Mouse (Mus musculus) T-helper 1 cell (primary cell): ENCODE results near the gene Fam198a.

Experiments
- in situ Hi-C: fragments of 300-600 bp; cut with MboI, MseI; formaldehyde crosslinking; loops from one replicate; pipeline ENCODE4 v1.15.1; 2025; ENCODE audit warnings: high pct_unique_total_duplicates

Fam198a gene

GRCm38 (mm10) chr9:121926634-121927405 is 24.0 kb upstream of the Fam198a start:
- in situ Hi-C loops, result no loop called here

DNA sequence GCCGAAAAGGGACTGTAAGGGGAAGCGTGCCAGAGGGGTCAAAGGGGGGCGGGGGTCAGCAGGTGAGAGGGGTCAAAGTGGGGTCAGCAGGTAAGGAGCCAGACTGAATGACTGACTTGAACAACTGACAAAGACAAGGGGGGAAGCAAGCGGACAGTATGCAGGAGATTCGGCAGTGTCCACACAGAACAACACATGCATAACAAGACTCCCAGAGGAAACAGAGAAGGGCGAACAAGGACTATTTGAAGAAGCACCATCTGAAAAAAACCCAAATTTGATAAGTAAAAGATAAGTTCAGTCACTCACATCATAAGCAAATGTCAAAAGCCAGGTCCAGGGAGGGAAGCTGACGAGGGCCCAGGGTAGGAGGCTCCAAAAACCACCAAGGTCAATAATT is 23.1 kb upstream of the Fam198a start:
- in situ Hi-C loops, result no loop called here

DNA sequence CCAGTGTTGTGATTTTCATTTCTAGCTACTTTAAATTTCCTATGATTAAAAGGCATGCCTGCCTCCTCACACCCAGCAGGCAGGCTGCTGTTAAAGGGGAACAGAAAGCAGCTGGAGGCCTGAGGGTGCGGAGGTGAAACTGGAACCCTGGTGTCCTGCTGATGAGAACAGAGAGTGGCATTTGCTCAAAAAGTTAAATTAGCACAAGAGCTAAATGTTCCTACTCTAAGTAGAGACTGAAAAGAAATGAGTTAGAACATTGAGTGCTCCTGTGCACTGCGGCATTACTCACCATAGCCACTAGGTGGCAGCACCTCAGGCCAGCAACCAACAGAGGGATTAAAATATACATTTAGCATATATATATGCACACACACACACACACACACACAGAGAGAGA is 22.3 kb upstream of the Fam198a start:
- in situ Hi-C loops, result no loop called here

DNA sequence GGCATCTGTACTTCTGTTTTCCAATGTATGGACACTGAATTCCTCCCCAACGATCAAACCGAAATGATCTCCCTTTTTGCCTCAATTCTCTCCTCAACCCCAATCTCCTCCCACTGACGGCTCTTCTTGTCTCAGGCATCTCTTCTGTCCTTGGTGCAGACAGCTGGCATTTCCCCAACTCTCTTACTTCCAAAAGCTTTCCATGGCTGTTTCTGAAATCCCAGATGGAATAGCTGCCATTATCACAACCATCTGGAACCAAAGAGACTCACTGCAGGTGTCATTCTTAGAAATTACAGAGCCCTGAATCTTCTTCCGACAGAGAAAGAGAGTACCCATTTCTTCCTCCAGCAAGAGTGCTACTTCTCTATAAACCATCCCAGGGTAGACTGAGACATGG is 15.9 kb upstream of the Fam198a start:
- in situ Hi-C loops, result no loop called here

DNA sequence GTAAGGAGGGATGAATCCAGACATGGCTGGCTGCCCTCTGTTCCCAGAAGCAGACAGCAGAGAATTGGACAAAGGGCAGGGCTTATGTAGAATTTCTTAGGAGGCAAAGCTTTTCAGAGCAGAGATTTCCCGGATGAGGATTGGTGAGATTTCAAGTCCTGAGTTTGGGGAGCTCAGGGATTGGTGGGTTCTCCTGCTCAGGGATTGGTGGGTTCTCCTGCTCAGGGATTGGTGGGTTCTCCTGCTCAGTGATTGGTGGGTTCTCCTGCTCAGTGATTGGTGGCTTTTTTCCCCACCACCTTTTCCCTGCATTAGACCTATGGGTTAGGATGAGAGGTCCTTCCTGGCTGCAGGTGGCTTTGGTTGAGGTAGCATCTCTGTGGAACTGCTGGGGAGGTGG is 13.8 kb upstream of the Fam198a start:
- in situ Hi-C loops, result no loop called here

DNA sequence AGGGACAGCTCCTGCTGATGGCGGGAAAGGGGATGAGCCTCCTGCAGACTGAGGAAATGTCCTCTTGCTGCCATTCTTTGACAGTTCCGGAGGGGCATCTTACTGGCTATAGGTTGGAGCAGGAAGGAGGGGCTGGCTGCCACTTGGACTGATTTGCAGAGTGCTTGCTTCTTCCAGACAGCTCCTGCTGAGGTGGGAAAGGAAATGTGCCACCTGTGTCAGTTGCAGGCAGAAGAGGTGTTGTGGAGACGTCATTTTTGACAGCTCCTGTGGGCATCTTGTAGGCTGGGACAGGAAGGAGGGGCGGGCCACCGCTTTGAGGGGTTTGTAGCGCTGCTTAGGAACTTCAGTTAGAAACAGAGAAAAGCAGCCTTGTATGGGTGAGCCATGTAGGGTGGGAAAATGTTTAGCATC is 13.3 kb upstream of the Fam198a start:
- in situ Hi-C loops, result no loop called here

- in situ Hi-C loops, result no loop called here
Observed at GRCm38 (mm10) chr9:121937944-121938355, 12.8 kb upstream of the Fam198a start.

DNA sequence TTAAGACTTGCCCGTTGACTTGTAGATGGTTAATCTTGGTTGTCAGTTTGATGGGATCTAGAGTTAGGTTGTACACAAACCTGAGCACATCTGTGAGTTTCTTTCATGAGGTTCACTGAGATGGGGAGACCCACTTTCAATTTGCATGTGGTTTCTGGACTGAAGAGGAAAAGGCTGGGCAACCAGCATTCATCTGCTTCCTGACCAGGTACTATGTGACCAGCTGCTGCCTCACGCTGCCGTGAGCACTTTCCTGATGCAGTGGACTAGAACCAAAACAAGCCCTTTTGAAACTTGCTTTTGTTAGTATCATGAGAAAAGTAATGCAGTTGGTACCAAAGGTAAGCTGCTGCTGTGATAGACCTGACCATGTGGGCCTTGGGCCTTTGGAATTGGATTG is 7.8 kb upstream of the Fam198a start:
- in situ Hi-C loops, result no loop called here

GRCm38 (mm10) chr9:121943628-121944027 is 7.2 kb upstream of the Fam198a start:
- in situ Hi-C loops, result no loop called here

GRCm38 (mm10) chr9:121947784-121948183 is 3.0 kb upstream of the Fam198a start:
- in situ Hi-C loops, result no loop called here

DNA sequence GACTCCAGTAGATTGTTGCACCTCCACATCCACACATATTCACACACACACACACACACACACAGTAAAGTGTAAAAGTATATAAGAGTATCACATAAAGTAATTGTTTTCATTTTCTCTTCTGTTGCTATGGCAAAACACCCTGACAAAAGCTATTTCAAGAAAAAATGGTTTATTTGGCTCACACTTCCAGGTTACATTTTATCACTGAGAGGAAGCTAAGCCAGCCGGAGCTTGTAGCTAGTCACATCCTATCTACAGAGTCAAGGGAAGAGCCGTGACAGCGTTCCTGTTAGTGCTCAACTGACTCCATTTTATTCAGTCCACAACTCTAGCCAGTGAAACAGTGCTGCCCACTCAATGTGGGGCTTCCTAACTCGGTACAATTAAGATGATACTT is 2.4 kb upstream of the Fam198a start:
- in situ Hi-C loops, result no loop called here

- in situ Hi-C loops, result no loop called here
Observed at GRCm38 (mm10) chr9:121951114-121951423, 281 bp downstream of the Fam198a start.

- in situ Hi-C loops, result no loop called here
Observed at GRCm38 (mm10) chr9:121952596-121952995, 1.8 kb downstream of the Fam198a start.

DNA sequence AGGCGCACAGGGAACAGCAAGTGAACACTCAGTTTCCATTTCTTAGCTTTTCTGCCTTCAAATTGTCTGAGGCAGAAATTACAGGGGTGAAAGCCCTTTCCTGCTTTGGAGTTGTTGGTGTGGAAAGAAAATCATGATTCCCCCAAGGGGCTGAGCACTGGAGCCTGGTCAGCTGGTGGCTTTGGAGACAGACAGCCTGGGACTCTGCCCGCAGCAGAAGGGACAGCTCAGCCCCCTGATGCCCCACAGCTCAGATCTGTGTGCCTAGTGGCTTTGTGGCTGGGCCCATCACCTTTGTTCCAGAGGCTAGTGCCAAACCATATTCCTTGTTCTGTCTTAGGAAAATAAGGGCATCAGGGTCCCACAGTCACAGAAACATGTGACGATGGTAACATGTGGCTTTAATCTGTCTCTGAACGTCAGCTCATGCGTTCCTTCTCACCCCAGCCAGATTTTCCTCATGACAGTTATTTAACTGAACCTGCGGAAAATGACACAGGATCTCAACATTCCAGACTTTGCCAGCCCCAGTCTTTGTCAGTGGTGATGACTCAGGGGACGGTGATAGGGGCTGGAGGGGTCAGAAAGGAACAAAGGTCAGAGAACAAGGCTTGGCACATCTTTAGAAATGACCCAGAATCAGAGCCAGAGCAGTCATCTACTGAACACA is 9.3 kb downstream of the Fam198a start:
- in situ Hi-C loops, result no loop called here

DNA sequence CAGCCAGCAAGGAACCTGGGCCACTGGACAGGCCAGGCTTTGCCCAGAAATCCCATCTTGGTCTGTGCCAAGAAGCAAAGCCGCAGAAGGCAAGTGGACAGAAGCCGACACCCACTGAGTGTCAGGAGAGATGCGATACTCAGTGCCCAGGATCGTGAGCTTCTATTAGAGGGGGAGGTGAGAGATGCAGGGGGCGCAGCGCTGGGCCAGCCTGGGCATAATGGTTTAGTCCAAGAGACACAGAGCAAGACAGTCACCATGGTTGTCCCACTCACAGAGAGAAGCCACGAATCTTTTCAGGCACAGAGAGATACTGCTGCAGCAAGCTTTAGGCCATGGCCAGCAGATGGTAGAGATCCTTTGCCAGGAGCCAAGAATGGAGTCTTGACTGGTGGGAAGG is 14.2 kb downstream of the Fam198a start:
- in situ Hi-C loops, result no loop called here

DNA sequence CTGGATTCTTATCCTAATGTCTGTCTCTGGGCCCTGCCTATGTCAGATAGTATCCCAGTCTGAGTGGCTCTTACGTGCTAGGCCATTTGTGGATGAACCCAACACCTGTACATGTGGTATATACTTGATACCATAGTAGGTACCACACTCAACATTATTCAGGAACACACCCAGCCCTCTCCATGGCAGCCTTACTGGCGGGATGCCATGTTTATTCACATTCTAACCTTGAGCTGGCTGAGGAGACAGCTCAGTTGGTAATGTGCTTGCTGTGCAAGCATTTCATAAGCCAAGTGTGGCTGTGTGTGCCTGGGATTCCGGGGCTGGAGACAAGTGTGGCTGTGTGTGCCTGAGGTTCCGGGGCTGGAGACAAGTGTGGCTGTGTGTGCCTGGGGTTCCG is 17.5 kb downstream of the Fam198a start:
- in situ Hi-C loops, result no loop called here

DNA sequence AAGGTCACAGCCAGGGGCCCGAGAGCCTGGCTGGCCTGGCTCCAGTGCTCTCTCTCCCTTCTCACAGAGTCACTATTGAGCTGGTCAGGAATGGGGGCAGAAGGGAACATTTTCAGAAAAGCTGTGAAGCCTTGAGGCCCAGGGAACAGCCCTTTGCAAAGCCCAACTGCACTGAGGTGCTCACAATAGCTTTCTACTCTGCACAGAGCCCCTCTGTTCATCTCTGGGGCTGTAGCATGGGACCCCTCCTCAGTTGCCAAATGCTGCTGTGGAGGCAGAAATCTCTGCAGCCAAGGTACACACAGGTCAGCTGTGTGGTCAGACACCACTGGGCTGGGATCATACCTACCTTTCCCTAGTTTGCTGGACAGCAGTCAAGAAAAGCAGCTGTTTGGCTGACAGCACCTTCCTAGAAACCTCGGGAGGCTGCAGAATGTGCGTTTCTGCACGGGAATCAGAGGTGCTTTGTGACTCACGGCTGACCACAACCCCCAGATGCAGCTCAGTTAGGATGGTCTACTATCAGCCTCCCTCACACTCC is 19.1 kb downstream of the Fam198a start:
- in situ Hi-C loops, result no loop called here

DNA sequence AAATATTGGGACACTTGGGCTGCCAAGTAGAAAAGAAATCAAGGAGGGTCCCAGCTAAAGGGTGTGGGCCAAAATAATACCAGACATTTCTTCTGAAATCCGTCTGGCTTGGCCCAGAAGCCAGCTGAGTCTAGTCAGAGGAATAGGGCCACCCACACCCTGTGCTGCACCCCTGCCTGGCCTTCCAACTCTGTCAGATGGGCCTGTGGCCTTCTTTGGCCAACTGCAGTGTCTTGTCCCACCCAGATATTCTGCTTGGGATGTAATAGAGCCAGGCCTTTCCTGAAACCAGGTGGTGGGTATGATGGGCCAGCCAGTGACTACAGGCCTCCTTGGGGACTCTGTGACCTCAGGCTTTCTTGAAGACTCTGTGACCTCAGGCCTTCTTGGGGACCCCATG is 22.4 kb downstream of the Fam198a start:
- in situ Hi-C loops, result no loop called here

- in situ Hi-C loops, result no loop called here
Observed at GRCm38 (mm10) chr9:121974141-121974986, 23.6 kb downstream of the Fam198a start.

GRCm38 (mm10) chr9:121975321-121975720 is 24.5 kb downstream of the Fam198a start:
- in situ Hi-C loops, result loop anchor here (25.0 kb wide), 1 partner anchor 138 kb away; the partner anchor contains the start of gene Ccdc13

- in situ Hi-C loops, result loop anchor here (25.0 kb wide), 1 partner anchor 144 kb away; the partner anchor contains the start of gene Ccdc13
Observed at GRCm38 (mm10) chr9:121981046-121981445, 30.3 kb downstream of the Fam198a start.
